Mouse (Mus musculus) testis, postnatal 14 days (tissue): ENCODE measurements around the gene Jam3.

Experiments used
- DNase-seq: peaks from one replicate; pipeline ENCODE4 v3.0.0; 2021; ENCODE audit warnings: low spot score

Jam3 gene

GRCm38 (mm10) chr9:27110681-27111080 lies 44.5 kb downstream of the Jam3 start:
- DNase-seq: no peak

- DNase-seq: peak; percentile 24
These were observed 45.4 kb downstream of the Jam3 start for GRCm38 (mm10) chr9:27109533-27110514.

GRCm38 (mm10) chr9:27108451-27108850 lies 46.8 kb downstream of the Jam3 start:
- DNase-seq: no peak

GRCm38 (mm10) chr9:27106081-27106480 lies 49.1 kb downstream of the Jam3 start:
- no peak for DNase-seq

- DNase-seq: no peak
These were observed 53.8 kb downstream of the Jam3 start for GRCm38 (mm10) chr9:27101466-27101865.

GRCm38 (mm10) chr9:27099474-27099873 lies 55.7 kb downstream of the Jam3 start:
- no peak for DNase-seq

GRCm38 (mm10) chr9:27098557-27098956 lies 56.7 kb downstream of the Jam3 start:
- no peak for DNase-seq

- DNase-seq: no peak
These were observed 57.1 kb downstream of the Jam3 start for GRCm38 (mm10) chr9:27098092-27098491.

- no peak for DNase-seq
These were observed 62.3 kb downstream of the Jam3 start for GRCm38 (mm10) chr9:27092916-27093315.

- no peak for DNase-seq
These were observed 64.1 kb downstream of the Jam3 start for GRCm38 (mm10) chr9:27090801-27091775.

GRCm38 (mm10) chr9:27090134-27090533 lies 65.1 kb downstream of the Jam3 start:
- no peak for DNase-seq

- no peak for DNase-seq
These were observed 67.8 kb downstream of the Jam3 start for GRCm38 (mm10) chr9:27087402-27087801.

GRCm38 (mm10) chr9:27086256-27086655 lies 69.0 kb downstream of the Jam3 start:
- DNase-seq: no peak

GRCm38 (mm10) chr9:27075812-27076211 lies 79.4 kb downstream of the Jam3 start:
- DNase-seq: no peak

- DNase-seq: no peak
These were observed 80.5 kb downstream of the Jam3 start for GRCm38 (mm10) chr9:27074677-27075076.

GRCm38 (mm10) chr9:27070895-27071294 lies 84.3 kb downstream of the Jam3 start:
- DNase-seq: no peak

- no peak for DNase-seq
These were observed 96.9 kb downstream of the Jam3 start for GRCm38 (mm10) chr9:27058341-27058740.

GRCm38 (mm10) chr9:27049492-27049891 lies 105.7 kb downstream of the Jam3 start:
- DNase-seq: no peak
